Mouse (Mus musculus) lung, embryonic 15.5 days (tissue): ENCODE measurements at regions not wholly inside any gene's neighbourhood (a gene's known extent, or its start where the extent isn't known, plus 50 kb on each side); places are given as distances from the start of the nearest gene placed in this dataset.
"Not testable (repeated sequence)": the region's sequence is repeated elsewhere in the genome, so short reads cannot be mapped to it uniquely, and the experiment has no call there.

ENCODE experiments used
- ATAC-seq: fragments of 200-750 bp; cut with Nextera tagmentation; 2 replicates; pipeline ENCODE4 v1.8.0; 2017; ENCODE audit warnings: moderate number of reproducible peaks, borderline replicate concordance; ENCODE audit not compliant: low FRiP score, low TSS enrichment; ENCODE audit errors: extremely low read depth
- H3K27ac ChIP-seq: fragments of 300-500 bp; sonication (generic); 2 replicates; pipeline ENCODE4 v1.5.1; 2015; ENCODE audit warnings: moderate library complexity, mild to moderate bottlenecking, inconsistent platforms
- H3K27me3 ChIP-seq: fragments of 300-500 bp; sonication (generic); 2 replicates; pipeline ENCODE4 v1.6.1; 2015; ENCODE audit warnings: inconsistent platforms
- H3K36me3 ChIP-seq: fragments of 300-500 bp; sonication (generic); 2 replicates; pipeline ENCODE4 v1.6.1; 2015; ENCODE audit warnings: inconsistent platforms
- H3K4me1 ChIP-seq: fragments of 300-500 bp; sonication (generic); 2 replicates; pipeline ENCODE4 v1.6.1; 2015; ENCODE audit warnings: inconsistent platforms
- H3K4me2 ChIP-seq: fragments of 300-500 bp; sonication (generic); 2 replicates; pipeline ENCODE4 v1.6.1; 2015; ENCODE audit warnings: inconsistent platforms, mild to moderate bottlenecking, moderate library complexity
- H3K4me3 ChIP-seq: fragments of 300-500 bp; sonication (generic); 2 replicates; pipeline ENCODE4 v1.5.1; 2015; ENCODE audit warnings: mild to moderate bottlenecking, inconsistent platforms
- H3K9ac ChIP-seq: fragments of 300-500 bp; sonication (generic); 2 replicates; pipeline ENCODE4 v1.6.1; 2015; ENCODE audit warnings: inconsistent platforms
- H3K9me3 ChIP-seq: fragments of 300-500 bp; sonication (generic); 2 replicates; pipeline ENCODE4 v1.6.1; 2016; ENCODE audit warnings: inconsistent platforms
- WGBS: fragments of 180-500 bp; shearing (Covaris S2); methylation state at CpG from one replicate; pipeline ENCODE4 v1.1.7; 2015; 5-methylcytosine and 5-hydroxymethylcytosine counted together

- Histone ChIP-seq H3K4me1 (no peaks in the 10 kb centered on the region), H3K36me3 (no peaks in the 10 kb centered on the region), H3K4me2 (no peak overlapping the region), H3K9ac (no peak overlapping the region), H3K9me3 (no peaks in the 10 kb centered on the region), H3K27me3 (peaks cover 9% of the 10 kb centered on the region; the same call in 1 of the 2 replicates), H3K27ac (no peak overlapping the region), H3K4me3 (no peak overlapping the region)
- 73% methylated on average over 9 of the region's 9 CpGs for WGBS
- ATAC-seq, result no peak
Observed at GRCm38 (mm10) chr11:63246052-63246661, 117.4 kb downstream of the Pmp22 start.

- Histone ChIP-seq H3K9ac (no peak overlapping the region), H3K36me3 (no peaks in the 10 kb centered on the region), H3K27ac (no peak overlapping the region), H3K9me3 (no peaks in the 10 kb centered on the region), H3K4me2 (no peak overlapping the region), H3K4me1 (peaks cover 15% of the 10 kb centered on the region), H3K4me3 (no peak overlapping the region), H3K27me3 (peaks cover 27% of the 10 kb centered on the region)
- ATAC-seq, result no peak
- 55% methylated on average over 8 of the region's 8 CpGs for WGBS
Observed at GRCm38 (mm10) chr11:63252012-63252856, 123.5 kb downstream of the Pmp22 start.

- Histone ChIP-seq H3K4me2 (no peak overlapping the region), H3K4me3 (no peak overlapping the region), H3K9me3 (no peaks in the 10 kb centered on the region), H3K36me3 (no peaks in the 10 kb centered on the region), H3K27me3 (peaks cover 27% of the 10 kb centered on the region), H3K9ac (no peak overlapping the region), H3K4me1 (peaks cover 15% of the 10 kb centered on the region), H3K27ac (peak overlapping the region; percentile 19; the same call in 1 of the 2 replicates)
- WGBS, result 10% methylated on average over 5 of the region's 5 CpGs
- no peak for ATAC-seq
Observed at GRCm38 (mm10) chr11:63252968-63253602, 124.3 kb downstream of the Pmp22 start.

GRCm38 (mm10) chr11:63264432-63265061, 135.8 kb downstream of the Pmp22 start:
- Histone ChIP-seq H3K9ac (no peak overlapping the region), H3K9me3 (no peaks in the 10 kb centered on the region), H3K27me3 (no peaks in the 10 kb centered on the region), H3K27ac (no peak overlapping the region), H3K36me3 (no peaks in the 10 kb centered on the region), H3K4me2 (peak overlapping the region; percentile 40), H3K4me3 (peak overlapping the region; percentile 14; the same call in 1 of the 2 replicates), H3K4me1 (no peaks in the 10 kb centered on the region)
- 33% methylated on average over 9 of the region's 9 CpGs for WGBS
- no peak for ATAC-seq

GRCm38 (mm10) chr11:63266290-63266689, 137.5 kb downstream of the Pmp22 start:
- H3K4me3 ChIP-seq, H3K4me1 ChIP-seq, H3K9me3 ChIP-seq, H3K27me3 ChIP-seq, H3K27ac ChIP-seq, ATAC-seq, H3K9ac ChIP-seq, H3K36me3 ChIP-seq, H3K4me2 ChIP-seq: not testable (repeated sequence)
- 69% methylated on average over 2 of the region's 2 CpGs for WGBS

- Histone ChIP-seq H3K4me1 (no peaks in the 10 kb centered on the region), H3K27ac (no peak overlapping the region), H3K4me2 (no peak overlapping the region), H3K9me3 (no peaks in the 10 kb centered on the region), H3K9ac (no peak overlapping the region), H3K36me3 (no peaks in the 10 kb centered on the region), H3K4me3 (no peak overlapping the region), H3K27me3 (no peaks in the 10 kb centered on the region)
- no peak for ATAC-seq
- 75% methylated on average over 5 of the region's 5 CpGs for WGBS
Observed at GRCm38 (mm10) chr11:63276641-63277040, 147.9 kb downstream of the Pmp22 start.

GRCm38 (mm10) chr11:63281839-63282238, 153.1 kb downstream of the Pmp22 start:
- 91% methylated on average over 5 of the region's 5 CpGs for WGBS
- Histone ChIP-seq H3K27me3 (no peaks in the 10 kb centered on the region), H3K4me1 (no peaks in the 10 kb centered on the region), H3K36me3 (no peaks in the 10 kb centered on the region), H3K4me2 (no peak overlapping the region), H3K9ac (no peak overlapping the region), H3K4me3 (no peak overlapping the region), H3K27ac (no peak overlapping the region), H3K9me3 (no peaks in the 10 kb centered on the region)
- ATAC-seq, result no peak

GRCm38 (mm10) chr11:63282541-63282940, 153.8 kb downstream of the Pmp22 start:
- no peak overlapping the region for H3K9ac ChIP-seq
- 53% methylated on average over 10 of the region's 10 CpGs for WGBS
- H3K9me3 ChIP-seq, result no peaks in the 10 kb centered on the region
- H3K4me2 ChIP-seq, result no peak overlapping the region
- no peaks in the 10 kb centered on the region for H3K4me1 ChIP-seq
- H3K4me3 ChIP-seq, result no peak overlapping the region
- H3K36me3 ChIP-seq, result no peaks in the 10 kb centered on the region
- H3K27me3 ChIP-seq, result no peaks in the 10 kb centered on the region
- no peak for ATAC-seq
- no peak overlapping the region for H3K27ac ChIP-seq

GRCm38 (mm10) chr11:63286026-63286425, 157.2 kb downstream of the Pmp22 start:
- no peaks in the 10 kb centered on the region for H3K4me1 ChIP-seq
- H3K27ac ChIP-seq, result no peak overlapping the region
- no peaks in the 10 kb centered on the region for H3K9me3 ChIP-seq
- H3K36me3 ChIP-seq, result no peaks in the 10 kb centered on the region
- H3K4me2 ChIP-seq, result no peak overlapping the region
- H3K27me3 ChIP-seq, result no peaks in the 10 kb centered on the region
- no peak overlapping the region for H3K4me3 ChIP-seq
- 76% methylated on average over 2 of the region's 2 CpGs for WGBS
- H3K9ac ChIP-seq, result no peak overlapping the region
- ATAC-seq, result no peak

- no peaks in the 10 kb centered on the region for H3K36me3 ChIP-seq
- no peak for ATAC-seq
- no peaks in the 10 kb centered on the region for H3K27me3 ChIP-seq
- no peak overlapping the region for H3K27ac ChIP-seq
- H3K9me3 ChIP-seq, result no peaks in the 10 kb centered on the region
- no peaks in the 10 kb centered on the region for H3K4me1 ChIP-seq
- H3K4me3 ChIP-seq, result no peak overlapping the region
- no peak overlapping the region for H3K9ac ChIP-seq
- WGBS, result 45% methylated on average over 2 of the region's 2 CpGs
- H3K4me2 ChIP-seq, result no peak overlapping the region
Observed at GRCm38 (mm10) chr11:63287766-63288165, 159.0 kb downstream of the Pmp22 start.

- no peaks in the 10 kb centered on the region for H3K36me3 ChIP-seq
- H3K27me3 ChIP-seq, result no peaks in the 10 kb centered on the region
- no peak overlapping the region for H3K9ac ChIP-seq
- no peak overlapping the region for H3K4me2 ChIP-seq
- H3K4me1 ChIP-seq, result no peaks in the 10 kb centered on the region
- WGBS, result 83% methylated on average over 13 of the region's 13 CpGs
- no peak overlapping the region for H3K27ac ChIP-seq
- ATAC-seq, result no peak
- H3K9me3 ChIP-seq, result no peaks in the 10 kb centered on the region
- H3K4me3 ChIP-seq, result no peak overlapping the region
Observed at GRCm38 (mm10) chr11:63290618-63291017, 161.8 kb downstream of the Pmp22 start.

- Histone ChIP-seq H3K9ac (no peak overlapping the region), H3K9me3 (no peaks in the 10 kb centered on the region), H3K27me3 (no peaks in the 10 kb centered on the region), H3K4me2 (no peak overlapping the region), H3K4me3 (no peak overlapping the region), H3K27ac (no peak overlapping the region), H3K4me1 (no peaks in the 10 kb centered on the region), H3K36me3 (no peaks in the 10 kb centered on the region)
- ATAC-seq, result no peak
- WGBS, result 64% methylated on average over 4 of the region's 4 CpGs
Observed at GRCm38 (mm10) chr11:63293485-63293884, 164.7 kb downstream of the Pmp22 start.
